Mouse (Mus musculus) midbrain, embryonic 14.5 days (tissue): ENCODE results near the gene Elovl7. TPM values are rescaled to one million over a fixed set of nuclear protein-coding genes. Genes with fewer than 3 reads are reported as not detected.

Experiments used
- ATAC-seq: fragments of 200-750 bp; cut with Nextera tagmentation; 2 replicates; pipeline ENCODE4 v1.8.0; 2017; ENCODE audit warnings: moderate number of reproducible peaks, moderate library complexity; ENCODE audit not compliant: low FRiP score, low TSS enrichment
- DNase-seq: peaks from one replicate; pipeline ENCODE4 v3.0.0-alpha.2; 2015
- H3K27ac ChIP-seq: fragments of 300-500 bp; sonication (generic); replicated peaks from 2 replicates; pipeline ENCODE4 v1.5.1; 2014; ENCODE audit warnings: mild to moderate bottlenecking, low read depth, low read length, moderate library complexity
- H3K27me3 ChIP-seq: fragments of 300-500 bp; sonication (generic); 2 replicates; pipeline ENCODE4 v1.6.1; 2014; ENCODE audit warnings: low read length, control low read depth, mixed read lengths; ENCODE audit not compliant: control insufficient read depth, insufficient read depth
- H3K36me3 ChIP-seq: fragments of 300-500 bp; sonication (generic); 2 replicates; pipeline ENCODE4 v1.6.1; 2014; ENCODE audit warnings: low read length, control low read depth; ENCODE audit not compliant: control insufficient read depth, insufficient read depth
- H3K4me1 ChIP-seq: fragments of 300-500 bp; sonication (generic); 2 replicates; pipeline ENCODE4 v1.6.1; 2014; ENCODE audit warnings: mild to moderate bottlenecking, antibody characterized with exemption, low read length, control low read depth; ENCODE audit not compliant: control insufficient read depth, insufficient read depth
- H3K4me2 ChIP-seq: fragments of 300-500 bp; sonication (generic); 2 replicates; pipeline ENCODE4 v1.6.1; 2014; ENCODE audit warnings: mild to moderate bottlenecking, low read length, moderate library complexity
- H3K4me3 ChIP-seq: fragments of 300-500 bp; sonication (generic); replicated peaks from 2 replicates; pipeline ENCODE4 v1.5.1; 2014; ENCODE audit warnings: low read depth, low read length
- H3K9ac ChIP-seq: fragments of 300-500 bp; sonication (generic); replicated peaks from 2 replicates; pipeline ENCODE4 v1.6.1; 2014; ENCODE audit warnings: mild to moderate bottlenecking, low read length, moderate library complexity
- H3K9me3 ChIP-seq: fragments of 300-500 bp; sonication (generic); 2 replicates; pipeline ENCODE4 v1.6.1; 2016; ENCODE audit warnings: low read length, control low read depth, mixed read lengths; ENCODE audit not compliant: control insufficient read depth
- WGBS: fragments of 180-500 bp; shearing (Covaris S2); extraction: QIAGEN DNeasy Blood & Tissue Kit; methylation state at CpG from one replicate; pipeline ENCODE4 v1.1.7; 2014; 5-methylcytosine and 5-hydroxymethylcytosine counted together
- polyA plus RNA-seq: library from polyadenylated mRNA; unstranded; fragments of >200 nt; fragmentation: Nextera tagmentation; extraction: Ambion mirVana; gene quantifications from 2 replicates; pipeline ENCODE4 v1.2.1, GENCODE M21; 2014

The Elovl7 gene
- polyA plus RNA-seq, 1 experiment from 2014 or later = 1.5 TPM

GRCm38 (mm10) chr13:108322466-108322865 lies 108.3 kb downstream of the Elovl7 start:
- Histone ChIP-seq H3K36me3 (no peaks in the 10 kb centered on the region), H3K4me1 (no peaks in the 10 kb centered on the region), H3K27ac (no peak overlapping the region), H3K9ac (no peak overlapping the region), H3K27me3 (no peaks in the 10 kb centered on the region), H3K9me3 (no peaks in the 10 kb centered on the region), H3K4me2 (no peak overlapping the region), H3K4me3 (no peak overlapping the region)
- DNase-seq (no peak), ATAC-seq (no peak)
- WGBS = 91% methylated on average over 2 of the region's 2 CpGs

GRCm38 (mm10) chr13:108323317-108323716 lies 109.1 kb downstream of the Elovl7 start:
- DNase-seq = no peak

GRCm38 (mm10) chr13:108323866-108324829 lies 109.9 kb downstream of the Elovl7 start:
- Histone ChIP-seq H3K9ac (no peak overlapping the region), H3K4me2 (no peak overlapping the region), H3K36me3 (no peaks in the 10 kb centered on the region), H3K27me3 (no peaks in the 10 kb centered on the region), H3K4me1 (no peaks in the 10 kb centered on the region), H3K9me3 (no peaks in the 10 kb centered on the region), H3K27ac (no peak overlapping the region), H3K4me3 (no peak overlapping the region)
- ATAC-seq = no peak
- WGBS = 94% methylated on average over 22 of the region's 22 CpGs
- DNase-seq = no peak

More at GRCm38 (mm10) chr13:108323317-108323716, 109.1 kb downstream of the Elovl7 start:
- Histone ChIP-seq H3K27ac (no peak overlapping the region), H3K4me3 (no peak overlapping the region), H3K9ac (no peak overlapping the region), H3K27me3 (no peaks in the 10 kb centered on the region), H3K36me3 (no peaks in the 10 kb centered on the region), H3K9me3 (no peaks in the 10 kb centered on the region), H3K4me2 (no peak overlapping the region), H3K4me1 (no peaks in the 10 kb centered on the region)
- no peak for ATAC-seq
- WGBS = 97% methylated on average over 2 of the region's 2 CpGs

GRCm38 (mm10) chr13:108325871-108326270 lies 111.7 kb downstream of the Elovl7 start:
- H3K4me2 ChIP-seq = no peak overlapping the region
- no peak overlapping the region for H3K4me3 ChIP-seq
- H3K27me3 ChIP-seq = no peaks in the 10 kb centered on the region
- H3K9ac ChIP-seq = no peak overlapping the region
- no peak overlapping the region for H3K27ac ChIP-seq
- no peak for DNase-seq
- no peaks in the 10 kb centered on the region for H3K36me3 ChIP-seq
- H3K9me3 ChIP-seq = no peaks in the 10 kb centered on the region
- ATAC-seq = no peak
- H3K4me1 ChIP-seq = no peaks in the 10 kb centered on the region
- 93% methylated on average over 5 of the region's 5 CpGs for WGBS

GRCm38 (mm10) chr13:108326351-108326750 lies 112.1 kb downstream of the Elovl7 start:
- DNase-seq = no peak
- H3K9me3 ChIP-seq = no peaks in the 10 kb centered on the region
- no peaks in the 10 kb centered on the region for H3K36me3 ChIP-seq
- no peaks in the 10 kb centered on the region for H3K27me3 ChIP-seq
- H3K4me2 ChIP-seq = no peak overlapping the region
- H3K9ac ChIP-seq = no peak overlapping the region
- no peak overlapping the region for H3K27ac ChIP-seq
- WGBS = 95% methylated on average over 10 of the region's 10 CpGs
- H3K4me3 ChIP-seq = no peak overlapping the region
- ATAC-seq = no peak
- no peaks in the 10 kb centered on the region for H3K4me1 ChIP-seq

- Histone ChIP-seq H3K9me3 (no peaks in the 10 kb centered on the region), H3K9ac (no peak overlapping the region), H3K27ac (no peak overlapping the region), H3K36me3 (no peaks in the 10 kb centered on the region), H3K4me3 (no peak overlapping the region), H3K27me3 (no peaks in the 10 kb centered on the region), H3K4me2 (no peak overlapping the region), H3K4me1 (no peaks in the 10 kb centered on the region)
- ATAC-seq = no peak
- WGBS = 92% methylated on average over 7 of the region's 7 CpGs
- no peak for DNase-seq
These were observed 112.8 kb downstream of the Elovl7 start for GRCm38 (mm10) chr13:108327047-108327446.

- no peak overlapping the region for H3K27ac ChIP-seq
- H3K9me3 ChIP-seq = no peaks in the 10 kb centered on the region
- WGBS = 94% methylated on average over 21 of the region's 21 CpGs
- H3K4me1 ChIP-seq = no peaks in the 10 kb centered on the region
- H3K4me2 ChIP-seq = no peak overlapping the region
- DNase-seq (no peak), ATAC-seq (no peak)
- no peak overlapping the region for H3K9ac ChIP-seq
- no peaks in the 10 kb centered on the region for H3K36me3 ChIP-seq
- no peaks in the 10 kb centered on the region for H3K27me3 ChIP-seq
- no peak overlapping the region for H3K4me3 ChIP-seq
These were observed 114.4 kb downstream of the Elovl7 start for GRCm38 (mm10) chr13:108328406-108329180.

- H3K27me3 ChIP-seq = no peaks in the 10 kb centered on the region
- H3K27ac ChIP-seq = no peak overlapping the region
- H3K9ac ChIP-seq = no peak overlapping the region
- H3K4me3 ChIP-seq = no peak overlapping the region
- 70% methylated on average over 3 of the region's 3 CpGs for WGBS
- no peak overlapping the region for H3K4me2 ChIP-seq
- no peaks in the 10 kb centered on the region for H3K9me3 ChIP-seq
- H3K36me3 ChIP-seq = no peaks in the 10 kb centered on the region
- DNase-seq (peak; percentile 70), ATAC-seq (no peak)
- H3K4me1 ChIP-seq = no peaks in the 10 kb centered on the region
These were observed 115.5 kb downstream of the Elovl7 start for GRCm38 (mm10) chr13:108329693-108330092.
